Mouse (Mus musculus) left cerebral cortex, postnatal 10 days (tissue): ENCODE results near the gene Slc39a10. TPM values are rescaled to one million over a fixed set of nuclear protein-coding genes. Genes with fewer than 3 reads are reported as not detected.
"Not testable (repeated sequence)": the region's sequence is repeated elsewhere in the genome, so short reads cannot be mapped to it uniquely, and the experiment has no call there.

Source experiments
- DNase-seq, 2 experiments: peaks; one replicate each; pipeline ENCODE4 v3.0.0; 2021 to 2022; ENCODE audit warnings: low spot score in 2 of 2, mixed read lengths in 1 of 2; ENCODE audit errors: extremely low spot score in 1 of 2
- intact Hi-C: fragments of 180-260 bp; cut with DNase I; formaldehyde crosslinking; loops from one replicate; pipeline ENCODE4 v1.15.1; 2025
- total RNA-seq, 2 experiments: library from RNA; stranded (reverse); gene quantifications; 2 replicates each; pipeline ENCODE4 v1.2.3; 2021

Slc39a10 gene
- total RNA-seq, 2 experiments from 2014 or later, result 130 to 139 TPM

- intact Hi-C loops, result no loop called here
- DNase-seq, result no peak
Observed at GRCm38 (mm10) chr1:46830066-46830843, 62.4 kb downstream of the Slc39a10 start.

GRCm38 (mm10) chr1:46822256-46822972 lies 70.2 kb downstream of the Slc39a10 start:
- intact Hi-C loops, result no loop called here
- no peak for DNase-seq

- DNase-seq, result no peak
- intact Hi-C loops, result no loop called here
Observed at GRCm38 (mm10) chr1:46817934-46818333, 74.7 kb downstream of the Slc39a10 start.

GRCm38 (mm10) chr1:46808630-46809029 lies 84.0 kb downstream of the Slc39a10 start:
- DNase-seq, intact Hi-C loops: not testable (repeated sequence)

- DNase-seq, result no peak
Observed at GRCm38 (mm10) chr1:46805074-46805473, 87.6 kb downstream of the Slc39a10 start.

GRCm38 (mm10) chr1:46782227-46782626 lies 110.4 kb downstream of the Slc39a10 start:
- DNase-seq, intact Hi-C loops: not testable (repeated sequence)

More at GRCm38 (mm10) chr1:46805074-46805473, 87.6 kb downstream of the Slc39a10 start:
- intact Hi-C loops, result no loop called here

GRCm38 (mm10) chr1:46770077-46770695 lies 122.5 kb downstream of the Slc39a10 start:
- intact Hi-C loops, DNase-seq: not testable (repeated sequence)

- intact Hi-C loops, DNase-seq: not testable (repeated sequence)
Observed at GRCm38 (mm10) chr1:46769318-46769717, 123.3 kb downstream of the Slc39a10 start.

GRCm38 (mm10) chr1:46764600-46764999 lies 128.1 kb downstream of the Slc39a10 start:
- DNase-seq, intact Hi-C loops: not testable (repeated sequence)
